Mouse (Mus musculus) c-Kit-positive CD71-negative TER-119-negative erythroid progenitor cells, embryonic 14.5 days (primary cell): Measurements from ENCODE around the gene Pex14.

ENCODE experiments used
- DNase-seq: peaks from one replicate; pipeline ENCODE4 v3.0.0-alpha.2; 2013; ENCODE audit warnings: low read depth

Gene Pex14

GRCm38 (mm10) chr4:148952328-148953222, 147.1 kb downstream of the Pex14 start:
- DNase-seq: no peak

- DNase-seq: no peak
Measured at GRCm38 (mm10) chr4:148951821-148952291, 147.8 kb downstream of the Pex14 start.

GRCm38 (mm10) chr4:148950932-148951650, 148.6 kb downstream of the Pex14 start:
- no peak for DNase-seq

GRCm38 (mm10) chr4:148950487-148950886, 149.2 kb downstream of the Pex14 start:
- no peak for DNase-seq

GRCm38 (mm10) chr4:148947833-148948388, 151.8 kb downstream of the Pex14 start:
- DNase-seq: no peak

- no peak for DNase-seq
Measured at GRCm38 (mm10) chr4:148946071-148946470, 153.6 kb downstream of the Pex14 start.

- DNase-seq: no peak
Measured at GRCm38 (mm10) chr4:148945476-148945881, 154.2 kb downstream of the Pex14 start.

- DNase-seq: no peak
Measured at GRCm38 (mm10) chr4:148943099-148943498, 156.6 kb downstream of the Pex14 start.

GRCm38 (mm10) chr4:148941321-148941720, 158.4 kb downstream of the Pex14 start:
- no peak for DNase-seq

- peak; percentile 59 for DNase-seq
Measured at GRCm38 (mm10) chr4:148940674-148941211, 158.9 kb downstream of the Pex14 start.

GRCm38 (mm10) chr4:148938546-148938945, 161.1 kb downstream of the Pex14 start:
- DNase-seq: no peak

GRCm38 (mm10) chr4:148936727-148937126, 162.9 kb downstream of the Pex14 start:
- no peak for DNase-seq

- no peak for DNase-seq
Measured at GRCm38 (mm10) chr4:148936111-148936510, 163.6 kb downstream of the Pex14 start.

GRCm38 (mm10) chr4:148935211-148935610, 164.5 kb downstream of the Pex14 start:
- DNase-seq: no peak

- DNase-seq: no peak
Measured at GRCm38 (mm10) chr4:148933109-148933508, 166.6 kb downstream of the Pex14 start.

GRCm38 (mm10) chr4:148930721-148931229, 168.9 kb downstream of the Pex14 start:
- no peak for DNase-seq

- DNase-seq: no peak
Measured at GRCm38 (mm10) chr4:148928876-148929275, 170.8 kb downstream of the Pex14 start.

- DNase-seq: no peak
Measured at GRCm38 (mm10) chr4:148928316-148928715, 171.4 kb downstream of the Pex14 start.

- DNase-seq: no peak
Measured at GRCm38 (mm10) chr4:148926459-148926858, 173.2 kb downstream of the Pex14 start.

GRCm38 (mm10) chr4:148925589-148926359, 173.9 kb downstream of the Pex14 start:
- no peak for DNase-seq

GRCm38 (mm10) chr4:148923976-148924375, 175.7 kb downstream of the Pex14 start:
- DNase-seq: no peak
